Mouse (Mus musculus) heart, embryonic 10.5 days (tissue): ENCODE measurements around the gene Zfp386. TPM values are rescaled to one million over a fixed set of nuclear protein-coding genes. Genes with fewer than 3 reads are reported as not detected.
"Not testable (repeated sequence)": the region's sequence is repeated elsewhere in the genome, so short reads cannot be mapped to it uniquely, and the experiment has no call there.

ENCODE experiments used
- DNase-seq: peaks from one replicate; pipeline ENCODE4 v3.0.0-alpha.2; 2017; ENCODE audit warnings: low spot score
- H3K27ac ChIP-seq: fragments of 300-500 bp; sonication (generic); 2 replicates; pipeline ENCODE4 v1.5.1; 2016; ENCODE audit warnings: mild to moderate bottlenecking
- H3K27me3 ChIP-seq: fragments of 300-500 bp; sonication (generic); 2 replicates; pipeline ENCODE4 v1.6.1; 2016; ENCODE audit warnings: mild to moderate bottlenecking; ENCODE audit not compliant: poor library complexity, insufficient read depth, severe bottlenecking
- H3K36me3 ChIP-seq: fragments of 300-500 bp; sonication (generic); 2 replicates; pipeline ENCODE4 v1.6.1; 2016; ENCODE audit warnings: mild to moderate bottlenecking, moderate library complexity
- H3K4me1 ChIP-seq: fragments of 300-500 bp; sonication (generic); 2 replicates; pipeline ENCODE4 v1.6.1; 2016; ENCODE audit warnings: mild to moderate bottlenecking
- H3K4me3 ChIP-seq: fragments of 300-500 bp; sonication (generic); 2 replicates; pipeline ENCODE4 v1.5.1; 2016; ENCODE audit warnings: mild to moderate bottlenecking, moderate library complexity
- H3K9me3 ChIP-seq: fragments of 300-500 bp; sonication (generic); 2 replicates; pipeline ENCODE4 v1.6.1; 2016; ENCODE audit warnings: mild to moderate bottlenecking, moderate library complexity
- WGBS: fragments of 180-500 bp; shearing (Covaris S2); methylation state at CpG from one replicate; pipeline ENCODE4 v1.1.7; 2016; 5-methylcytosine and 5-hydroxymethylcytosine counted together
- polyA plus RNA-seq: library from polyadenylated mRNA; unstranded; fragments of >200 nt; fragmentation: Nextera tagmentation; extraction: Ambion mirVana; gene quantifications from 2 replicates; pipeline ENCODE4 v1.2.1, GENCODE M21; 2016

Gene Zfp386
- 32.0 and 37.4 TPM in 2 replicates for polyA plus RNA-seq

DNA sequence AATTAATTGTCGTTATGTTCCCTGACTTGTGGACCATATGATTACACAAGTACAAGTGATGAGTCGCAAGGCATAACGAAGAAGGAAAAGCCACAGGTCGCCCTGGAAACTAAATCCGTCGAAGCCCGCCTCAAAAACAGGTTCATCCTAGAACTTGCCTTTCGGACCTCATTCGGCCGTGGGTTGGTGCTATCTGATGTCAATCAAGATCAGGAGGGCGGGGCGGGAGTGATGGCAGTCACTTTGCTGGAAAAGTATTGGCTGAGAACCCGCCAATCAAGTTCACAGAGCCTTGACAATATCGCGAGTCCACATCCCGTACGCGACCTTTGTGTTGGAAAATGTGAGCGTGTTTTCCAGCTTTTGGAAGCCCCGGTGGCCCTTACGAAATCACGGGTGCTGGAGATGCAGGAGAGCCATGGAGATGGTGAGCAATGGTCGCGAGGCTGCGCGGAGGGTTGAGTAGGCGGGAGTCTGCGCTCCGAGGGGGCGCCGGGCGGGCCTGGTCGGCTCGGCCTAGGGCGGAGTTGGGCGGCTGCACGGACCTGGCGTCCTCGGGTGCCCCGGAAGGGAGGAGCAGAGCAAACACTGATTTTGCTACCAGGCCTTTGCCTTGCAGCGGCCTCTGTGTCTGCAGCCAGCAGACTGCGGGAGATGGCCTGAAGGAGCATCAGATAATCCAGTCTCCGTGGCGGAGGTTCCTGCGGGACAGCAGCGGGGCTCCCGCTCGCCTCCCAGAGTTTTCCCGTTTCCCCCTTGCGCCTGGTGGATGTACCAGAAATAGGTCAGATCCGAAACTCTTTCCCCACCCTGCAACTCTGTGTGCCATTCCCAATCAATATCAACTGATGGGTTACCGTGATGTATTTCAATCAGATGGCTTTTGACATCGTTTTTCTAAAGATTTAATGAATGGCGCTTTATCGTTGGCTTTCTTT lies at the start of gene Zfp386:
Gene Zfp386, plus strand, starts transcription at position 285 of the 938 bp plus-strand sequence.
- 2% methylated on average over 55 of the region's 55 CpGs for WGBS
- peaks cover 12% of the 10 kb centered on the region; the same call in 1 of the 2 replicates for H3K4me1 ChIP-seq
- peak within 1 kb of the TSS; percentile 98 for H3K27ac ChIP-seq
- peak; percentile 98 for DNase-seq
- H3K27me3 ChIP-seq: no peaks in the 10 kb centered on the region
- no peaks in the 10 kb centered on the region for H3K9me3 ChIP-seq
- peaks cover 4% of the 10 kb centered on the region; the same call in 1 of the 2 replicates for H3K36me3 ChIP-seq
- H3K4me3 ChIP-seq: peak within 1 kb of the TSS; percentile 88

- H3K27me3 ChIP-seq, H3K36me3 ChIP-seq, H3K27ac ChIP-seq, DNase-seq, H3K9me3 ChIP-seq, H3K4me3 ChIP-seq, H3K4me1 ChIP-seq: not testable (repeated sequence)
- WGBS: 70% methylated on average over 3 of the region's 3 CpGs
These were observed 47.7 kb upstream of the Zfp386 start for GRCm38 (mm10) chr12:115999784-116000183.

DNA sequence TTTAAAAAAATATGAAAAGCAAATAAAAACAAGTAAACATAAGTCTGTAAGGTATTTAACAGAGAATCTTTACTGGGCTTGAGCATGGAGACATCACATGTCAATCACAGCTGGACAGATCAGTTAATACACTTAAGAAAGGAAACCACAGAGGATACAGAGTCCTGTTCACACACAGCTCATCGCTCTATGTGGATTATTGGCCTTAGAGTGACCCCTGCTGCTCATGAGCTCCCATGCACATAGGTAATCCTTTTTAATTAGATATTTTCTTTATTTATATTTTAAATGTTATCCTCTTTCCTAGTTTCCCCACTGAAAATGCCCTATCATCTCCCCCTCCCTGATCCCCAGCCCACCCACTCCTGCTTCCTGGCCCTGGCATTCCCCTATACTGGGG lies 44.6 kb upstream of the Zfp386 start:
- not testable (repeated sequence) for H3K4me3 ChIP-seq, DNase-seq, H3K27me3 ChIP-seq, H3K27ac ChIP-seq, H3K36me3 ChIP-seq, H3K9me3 ChIP-seq, H3K4me1 ChIP-seq
- WGBS: 83% methylated on average over 1 of the region's 1 CpGs

DNA sequence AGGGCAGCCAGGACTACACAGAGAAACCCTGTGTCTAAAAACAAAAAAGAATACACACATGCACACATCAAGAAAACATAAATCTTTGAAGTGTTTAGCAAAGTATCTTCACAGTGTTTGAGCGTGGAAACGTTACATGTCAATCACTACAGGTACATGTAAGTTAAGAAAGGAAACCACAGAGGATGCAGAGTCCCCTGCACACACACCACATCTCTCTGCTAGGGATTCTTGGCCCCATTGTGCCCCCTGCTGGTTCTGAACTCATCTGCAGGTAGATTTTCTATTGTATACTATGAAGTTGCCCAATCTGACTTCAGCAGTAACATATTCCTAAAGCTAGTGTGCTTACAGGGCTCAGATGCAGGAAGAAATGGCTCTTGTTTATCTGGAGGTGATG lies 36.7 kb upstream of the Zfp386 start:
- 64% methylated on average over 2 of the region's 2 CpGs for WGBS
- no peak overlapping the region for H3K4me3 ChIP-seq
- peaks cover 10% of the 10 kb centered on the region; the same call in 1 of the 2 replicates for H3K9me3 ChIP-seq
- no peak for DNase-seq
- no peaks in the 10 kb centered on the region for H3K36me3 ChIP-seq
- H3K27me3 ChIP-seq: no peaks in the 10 kb centered on the region
- H3K4me1 ChIP-seq: no peaks in the 10 kb centered on the region
- no peak overlapping the region for H3K27ac ChIP-seq

DNA sequence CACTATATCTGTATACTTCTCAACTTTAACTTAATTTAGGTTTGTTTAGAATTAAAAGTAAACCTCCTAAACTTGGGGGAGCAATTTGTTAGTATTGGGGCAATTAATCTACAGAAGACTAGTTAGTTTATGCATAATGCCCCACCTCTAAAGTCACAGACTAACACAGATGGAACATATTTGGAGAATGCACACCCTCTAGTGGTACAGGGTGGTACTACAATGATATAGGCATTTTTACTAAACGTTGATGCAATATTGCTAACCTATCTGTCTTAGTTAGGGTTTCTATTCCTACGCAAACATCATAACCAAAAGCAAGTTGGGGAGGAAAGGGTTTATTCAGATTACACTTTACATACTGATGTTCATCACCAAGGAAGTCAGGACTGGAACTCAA lies 19.4 kb upstream of the Zfp386 start:
- H3K9me3 ChIP-seq: no peaks in the 10 kb centered on the region
- 50% methylated on average over 2 of the region's 2 CpGs for WGBS
- H3K36me3 ChIP-seq: no peaks in the 10 kb centered on the region
- no peak overlapping the region for H3K4me3 ChIP-seq
- no peak overlapping the region for H3K27ac ChIP-seq
- H3K27me3 ChIP-seq: no peaks in the 10 kb centered on the region
- no peaks in the 10 kb centered on the region for H3K4me1 ChIP-seq
- DNase-seq: no peak

DNA sequence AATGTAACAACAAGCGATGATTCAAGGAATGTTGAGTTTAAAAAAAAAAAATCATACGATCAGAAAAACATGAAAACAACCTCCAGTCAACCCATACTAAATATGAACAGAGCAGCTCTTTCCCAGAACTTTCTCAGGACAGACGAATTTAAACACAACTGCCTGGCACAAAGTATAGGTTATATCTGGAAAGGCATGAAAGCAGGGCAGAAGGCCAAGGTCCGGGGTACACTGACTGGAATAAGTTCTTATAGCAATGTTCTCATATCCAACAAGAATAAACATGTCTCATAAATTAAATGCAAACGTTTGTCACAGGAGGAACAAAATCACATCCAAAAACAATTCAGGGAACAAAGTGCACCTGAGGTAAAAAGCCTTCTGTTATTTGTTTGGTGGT lies 12.2 kb upstream of the Zfp386 start:
- H3K36me3 ChIP-seq: no peaks in the 10 kb centered on the region
- WGBS: 57% methylated on average over 5 of the region's 5 CpGs
- DNase-seq: no peak
- H3K9me3 ChIP-seq: 0 out of 2 replicates have a peak, but pooled peaks cover 5% of the 10 kb centered on the region
- no peak overlapping the region for H3K27ac ChIP-seq
- no peaks in the 10 kb centered on the region for H3K4me1 ChIP-seq
- no peaks in the 10 kb centered on the region for H3K27me3 ChIP-seq
- no peak overlapping the region for H3K4me3 ChIP-seq

- DNase-seq: no peak
- H3K36me3 ChIP-seq: no peaks in the 10 kb centered on the region
- H3K4me1 ChIP-seq: peaks cover 12% of the 10 kb centered on the region; the same call in 1 of the 2 replicates
- no peaks in the 10 kb centered on the region for H3K27me3 ChIP-seq
- H3K9me3 ChIP-seq: no peaks in the 10 kb centered on the region
- 77% methylated on average over 5 of the region's 5 CpGs for WGBS
- H3K4me3 ChIP-seq: no peak overlapping the region
- no peak overlapping the region for H3K27ac ChIP-seq
These were observed 2.7 kb upstream of the Zfp386 start for GRCm38 (mm10) chr12:116044785-116045184.

DNA sequence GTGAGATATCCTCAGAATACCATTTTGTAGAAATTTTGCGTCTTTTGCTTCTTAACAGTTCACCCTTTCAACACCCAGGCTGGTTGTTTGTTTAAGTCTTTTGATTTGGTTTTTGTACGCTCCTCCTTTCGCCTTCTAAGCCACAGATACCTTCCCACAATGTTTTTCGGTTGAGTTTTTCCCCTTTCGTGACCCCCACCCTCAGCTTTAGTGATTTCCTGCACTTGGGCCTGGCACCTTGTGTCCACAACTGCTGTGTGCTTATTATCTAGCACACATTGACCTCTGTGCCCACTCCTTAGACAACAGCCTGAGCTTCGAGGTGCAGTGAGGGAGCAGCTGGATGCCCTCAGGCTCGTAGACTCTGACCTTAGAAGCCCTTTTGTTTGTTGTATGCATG lies 1.2 kb downstream of the Zfp386 start:
- DNase-seq: no peak
- 71% methylated on average over 7 of the region's 7 CpGs for WGBS
- H3K9me3 ChIP-seq: no peaks in the 10 kb centered on the region
- H3K27me3 ChIP-seq: no peaks in the 10 kb centered on the region
- peaks cover 12% of the 10 kb centered on the region; the same call in 1 of the 2 replicates for H3K4me1 ChIP-seq
- H3K36me3 ChIP-seq: peaks cover 9% of the 10 kb centered on the region; the same call in 1 of the 2 replicates
- peak overlapping the region; percentile 29; the same call in 1 of the 2 replicates for H3K27ac ChIP-seq
- H3K4me3 ChIP-seq: peak overlapping the region; percentile 88

- 89% methylated on average over 3 of the region's 3 CpGs for whole genome bisulfite sequencing
- H3K9me3 ChIP-seq: no peaks in the 10 kb centered on the region
- H3K27me3 ChIP-seq: no peaks in the 10 kb centered on the region
- peak overlapping the region; percentile 88; the same call in 1 of the 2 replicates for H3K4me3 ChIP-seq
- DNase-seq: no peak
- peaks cover 10% of the 10 kb centered on the region for H3K36me3 ChIP-seq
- no peak overlapping the region for H3K27ac ChIP-seq
- peaks cover 12% of the 10 kb centered on the region; the same call in 1 of the 2 replicates for H3K4me1 ChIP-seq
These were observed 1.7 kb downstream of the Zfp386 start for GRCm38 (mm10) chr12:116049236-116049635.

- WGBS: 84% methylated on average over 6 of the region's 6 CpGs
- Histone ChIP-seq H3K27me3 (no peaks in the 10 kb centered on the region), H3K9me3 (no peaks in the 10 kb centered on the region), H3K36me3 (peaks cover 15% of the 10 kb centered on the region), H3K4me1 (peaks cover 12% of the 10 kb centered on the region; the same call in 1 of the 2 replicates), H3K27ac (no peak overlapping the region), H3K4me3 (no peak overlapping the region)
- no peak for DNase-seq
These were observed 2.2 kb downstream of the Zfp386 start for GRCm38 (mm10) chr12:116049701-116050100.

GRCm38 (mm10) chr12:116054342-116054741 lies 6.8 kb downstream of the Zfp386 start:
- WGBS: 89% methylated on average over 8 of the region's 8 CpGs
- H3K36me3 ChIP-seq: peaks cover 60% of the 10 kb centered on the region

DNA sequence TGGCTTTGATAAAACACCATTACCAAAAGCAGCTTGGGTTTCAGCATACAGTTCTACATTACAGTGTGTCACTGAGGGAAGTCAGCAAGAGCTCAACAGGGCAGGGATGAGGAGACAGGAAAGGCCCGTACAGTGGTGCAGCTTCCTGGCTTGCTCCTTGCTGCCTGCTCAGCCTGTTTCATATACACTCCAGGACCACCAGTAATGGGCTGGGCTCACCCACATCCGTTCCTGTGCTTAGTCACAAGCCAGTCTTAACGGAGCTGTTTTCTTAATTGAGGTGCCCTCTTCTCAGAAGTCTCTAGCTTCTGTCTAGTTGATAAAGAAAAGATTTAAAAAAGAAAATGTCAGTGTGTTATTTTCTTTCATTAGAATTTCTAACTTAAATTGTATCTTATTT lies 8.6 kb downstream of the Zfp386 start:
- DNase-seq: no peak
- WGBS: 87% methylated on average over 3 of the region's 3 CpGs
- Histone ChIP-seq H3K9me3 (peaks cover 12% of the 10 kb centered on the region), H3K27me3 (no peaks in the 10 kb centered on the region), H3K36me3 (peaks cover 74% of the 10 kb centered on the region), H3K27ac (no peak overlapping the region), H3K4me1 (no peaks in the 10 kb centered on the region), H3K4me3 (no peak overlapping the region)

More at GRCm38 (mm10) chr12:116054342-116054741, 6.8 kb downstream of the Zfp386 start:
- 0 out of 2 replicates have a peak, but pooled peaks cover 3% of the 10 kb centered on the region for H3K4me1 ChIP-seq
- DNase-seq: no peak
- no peak overlapping the region for H3K27ac ChIP-seq
- no peaks in the 10 kb centered on the region for H3K27me3 ChIP-seq
- no peak overlapping the region for H3K4me3 ChIP-seq
- H3K9me3 ChIP-seq: no peaks in the 10 kb centered on the region

DNA sequence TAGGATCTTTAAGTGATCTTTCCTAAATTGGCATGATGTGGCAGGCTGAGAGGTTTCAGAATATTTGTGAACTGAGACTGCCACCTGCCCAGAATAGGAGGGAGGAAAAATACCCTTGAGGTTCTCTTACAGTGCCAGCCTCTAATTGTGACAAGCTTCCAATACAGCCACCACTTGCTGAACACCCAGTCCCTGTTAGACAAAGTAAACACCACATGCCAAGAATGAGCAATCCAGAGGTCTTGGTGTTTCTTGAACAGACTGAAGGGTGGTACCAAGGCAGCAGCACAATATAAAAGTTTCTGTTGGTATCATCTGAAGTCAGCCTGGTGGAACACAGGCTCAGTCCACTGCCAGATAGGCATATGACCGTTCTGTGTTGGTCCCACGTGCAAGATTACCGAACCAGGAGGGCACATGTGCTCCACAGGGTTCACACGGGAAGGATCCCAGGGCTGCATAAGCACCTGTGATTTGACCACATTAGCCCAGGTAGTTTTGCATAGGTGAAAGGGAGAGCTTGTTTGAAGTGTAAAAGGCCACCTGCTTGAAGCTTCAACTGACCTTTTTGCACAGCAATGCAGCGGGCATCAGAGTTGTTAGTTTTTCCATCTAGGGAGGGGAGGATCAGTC lies 14.2 kb downstream of the Zfp386 start:
- Histone ChIP-seq H3K27ac (no peak overlapping the region), H3K27me3 (no peaks in the 10 kb centered on the region), H3K9me3 (peaks cover 24% of the 10 kb centered on the region), H3K36me3 (peaks cover 54% of the 10 kb centered on the region), H3K4me3 (no peak overlapping the region), H3K4me1 (no peaks in the 10 kb centered on the region)
- 87% methylated on average over 5 of the region's 5 CpGs for WGBS
- DNase-seq: no peak
